Mouse (Mus musculus) liver, postnatal 0 days (tissue): ENCODE measurements around the gene Fam71e2.
"Not testable (repeated sequence)": the region's sequence is repeated elsewhere in the genome, so short reads cannot be mapped to it uniquely, and the experiment has no call there.

Experiments used
- CTCF ChIP-seq: sonication (generic); IDR thresholded peaks from 2 replicates; pipeline ENCODE4 v1.5.1; 2016; ENCODE audit warnings: antibody characterized with exemption, low read depth
- EP300 ChIP-seq: IDR thresholded peaks from 2 replicates; pipeline ENCODE4 v1.6.1; 2016; ENCODE audit warnings: antibody characterized with exemption, low read depth, mild to moderate bottlenecking

DNA sequence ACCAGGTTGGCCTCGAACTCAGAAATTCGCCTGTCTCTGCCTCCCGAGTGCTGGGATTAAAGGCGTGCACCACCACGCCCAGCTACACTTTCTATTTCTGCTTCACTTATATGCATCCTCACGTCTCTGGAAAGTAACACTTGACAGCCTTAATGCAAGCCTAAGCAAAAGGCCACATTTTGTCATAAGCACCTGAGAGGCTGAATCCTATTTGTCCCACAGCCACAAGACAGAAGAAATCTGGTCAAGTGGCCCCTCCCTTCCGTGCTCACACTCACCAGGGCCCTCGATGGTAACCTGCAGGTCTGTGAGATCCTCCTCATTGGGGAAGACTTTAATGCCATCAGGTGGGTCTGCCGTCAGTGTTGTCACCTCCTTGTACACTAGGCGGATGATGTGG lies 40.0 kb upstream of the Fam71e2 start:
- TF ChIP-seq EP300, CTCF: not testable (repeated sequence)
